Mouse (Mus musculus) liver, adult 2 months (tissue): ENCODE results near the gene Mamld1.

Experiments used
- CTCF ChIP-seq: fragments of 200-500 bp; IDR thresholded peaks from 2 replicates; pipeline ENCODE4 v1.5.1; 2011; ENCODE audit warnings: low read depth, low read length, control low read depth
- POLR2A ChIP-seq: fragments of 200-500 bp; IDR thresholded peaks from 2 replicates; pipeline ENCODE4 v1.6.1; 2011; ENCODE audit warnings: low read length, control low read depth; ENCODE audit not compliant: insufficient read depth; ENCODE audit errors: extremely low read depth

- TF ChIP-seq CTCF (no peak), POLR2A (no peak)
These were observed 25.3 kb upstream of the Mamld1 start for GRCm38 (mm10) chrX:71024718-71025117.
